Mouse (Mus musculus) inflammation-experienced regulatory T-cells, adult 16 weeks (primary cell): ENCODE data around the gene Vmn1r104. TPM values are rescaled to one million over a fixed set of nuclear protein-coding genes. Genes with fewer than 3 reads are reported as not detected.

Experiments used
- polyA plus RNA-seq: library from polyadenylated mRNA; unstranded; fragments of 100-300 nt; shearing (Covaris generic); gene quantifications from one replicate; pipeline ENCODE4 v1.2.1, GENCODE M21; 2017

Gene Vmn1r104
- polyA plus RNA-seq: not detected

DNA sequence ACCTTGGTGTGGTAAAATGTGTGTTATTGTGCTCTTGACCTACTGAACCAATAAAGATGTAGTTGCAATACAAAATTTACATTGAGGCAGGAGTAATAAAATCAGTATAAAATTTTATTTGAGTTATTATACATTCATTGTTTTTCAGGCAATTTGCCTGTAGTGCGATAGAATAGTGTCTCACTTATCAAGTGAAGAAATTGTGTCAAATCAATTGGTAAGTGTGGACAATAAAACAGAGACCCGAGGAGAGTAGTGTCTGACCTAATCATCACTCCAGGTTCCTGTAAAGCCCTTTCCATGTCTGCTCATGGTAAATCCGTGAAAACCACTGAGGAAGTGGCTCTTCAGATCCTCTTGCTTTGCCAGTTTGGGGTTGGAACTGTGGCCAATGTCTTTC is at the start of gene Vmn1r104:
TSS of gene Vmn1r104 (plus strand) at position 301 of the 400 bp plus-strand sequence.

DNA sequence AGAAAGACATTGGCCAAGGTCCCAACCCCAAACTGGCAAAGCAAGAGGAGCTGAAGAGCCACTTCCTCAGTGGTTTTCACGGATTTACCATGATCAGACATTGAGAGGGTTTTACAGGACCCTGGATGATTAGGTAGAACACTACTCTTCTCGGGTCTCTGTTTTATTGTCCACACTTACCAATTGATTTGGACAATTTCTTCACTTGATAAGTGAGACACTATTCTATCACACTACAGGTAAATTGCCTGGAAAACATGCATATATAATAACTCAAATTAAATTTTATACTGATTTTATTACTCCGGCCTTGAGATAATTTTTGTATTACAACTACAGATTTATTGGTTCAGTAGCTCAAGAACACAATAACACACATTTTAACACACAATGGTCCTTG is 23.2 kb upstream of the Vmn1r104 start, which contains the start of gene Vmn1r103:
TSS of gene Vmn1r103 (minus strand) at position 101 of the 400 bp plus-strand sequence.

DNA sequence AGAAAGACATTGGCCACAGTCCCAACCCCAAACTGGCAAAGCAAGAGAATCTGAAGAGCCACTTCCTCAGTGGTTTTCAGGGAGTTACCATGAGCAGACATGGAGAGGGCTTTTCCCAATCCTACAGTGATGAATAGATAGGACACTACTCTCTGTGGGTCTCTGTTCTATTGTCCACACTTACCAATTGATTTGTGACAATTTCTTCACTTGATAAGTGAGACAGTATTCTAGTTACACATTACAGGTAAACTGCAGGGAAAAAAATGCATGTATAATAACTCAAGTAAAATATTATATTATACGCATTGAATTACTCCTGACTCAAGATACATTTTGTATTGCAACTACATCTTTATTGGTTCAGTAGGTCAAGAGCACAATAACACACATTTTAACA is 12.0 kb downstream of the Vmn1r104 start, which contains the start of gene Gm5726:
TSS of gene Gm5726 (minus strand) at position 101 of the 400 bp plus-strand sequence.

DNA sequence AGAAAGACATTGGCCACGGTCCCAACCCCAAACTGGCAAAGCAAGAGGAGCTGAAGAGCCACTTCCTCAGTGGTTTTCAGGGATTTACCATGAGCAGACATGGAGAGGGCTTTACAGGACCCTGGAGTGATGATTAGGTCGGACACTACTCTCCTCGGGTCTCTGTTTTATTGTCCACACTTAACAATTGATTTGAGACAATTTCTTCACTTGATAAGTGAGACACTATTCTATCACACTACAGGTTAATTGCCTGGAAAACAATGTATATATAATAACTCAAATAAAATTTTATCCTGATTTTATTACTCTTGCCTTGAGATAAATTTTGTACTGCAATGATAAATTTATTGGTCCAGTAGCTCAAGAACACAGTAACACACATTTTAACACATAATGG is 42.5 kb downstream of the Vmn1r104 start, which contains the start of gene Gm4141:
TSS of gene Gm4141 (minus strand) at position 101 of the 400 bp plus-strand sequence.

Other genes with a start within 250 kb of the Vmn1r104 start
- gene Gm4133, start 199.8 kb upstream of the Vmn1r104 start, polyA plus RNA-seq: not detected
- not detected for gene Gm5728, start 158.4 kb upstream of the Vmn1r104 start, polyA plus RNA-seq
- not detected for gene Vmn1r100, start 115.9 kb upstream of the Vmn1r104 start, polyA plus RNA-seq
- not detected for gene Vmn1r101, start 91.2 kb upstream of the Vmn1r104 start, polyA plus RNA-seq
- gene Gm10670, start 58.9 kb upstream of the Vmn1r104 start, polyA plus RNA-seq: not detected
- gene Vmn1r103, start 23.3 kb upstream of the Vmn1r104 start, polyA plus RNA-seq: not detected
- gene Gm5726, start 11.9 kb downstream of the Vmn1r104 start, polyA plus RNA-seq: not detected
- gene Gm4141, start 42.4 kb downstream of the Vmn1r104 start, polyA plus RNA-seq: not detected
- gene Gm4513, start 65.2 kb downstream of the Vmn1r104 start, polyA plus RNA-seq: not detected
- gene Vmn1r107, start 135.1 kb downstream of the Vmn1r104 start, polyA plus RNA-seq: not detected
- not detected for gene Vmn1r111, start 169.4 kb downstream of the Vmn1r104 start, polyA plus RNA-seq
- gene Gm10668, start 196.8 kb downstream of the Vmn1r104 start, polyA plus RNA-seq: not detected
- gene Vmn1r112, start 237.3 kb downstream of the Vmn1r104 start, polyA plus RNA-seq: not detected